Mouse (Mus musculus) monocyte, adult 5-6 weeks (primary cell): ENCODE results near the gene Tcta. TPM values are rescaled to one million over a fixed set of nuclear protein-coding genes. Genes with fewer than 3 reads are reported as not detected.
"Not testable (repeated sequence)": the region's sequence is repeated elsewhere in the genome, so short reads cannot be mapped to it uniquely, and the experiment has no call there.

Source experiments
- ATAC-seq: fragments of 153-309, 156-312 bp; replicated peaks from 2 replicates; pipeline ENCODE4 v1.8.0; 2017; ENCODE audit warnings: mild to moderate bottlenecking; ENCODE audit not compliant: low TSS enrichment, insufficient number of reproducible peaks, severe bottlenecking, poor library complexity, low FRiP score
- total RNA-seq: library from RNA; stranded (forward); fragments of 200-1000, 200-491, 200-594 nt; gene quantifications from 3 replicates; pipeline ENCODE4 v1.2.3, GENCODE M21; 2017

Tcta gene
- total RNA-seq, 1 experiment from 2014 or later = 9.4 TPM

DNA sequence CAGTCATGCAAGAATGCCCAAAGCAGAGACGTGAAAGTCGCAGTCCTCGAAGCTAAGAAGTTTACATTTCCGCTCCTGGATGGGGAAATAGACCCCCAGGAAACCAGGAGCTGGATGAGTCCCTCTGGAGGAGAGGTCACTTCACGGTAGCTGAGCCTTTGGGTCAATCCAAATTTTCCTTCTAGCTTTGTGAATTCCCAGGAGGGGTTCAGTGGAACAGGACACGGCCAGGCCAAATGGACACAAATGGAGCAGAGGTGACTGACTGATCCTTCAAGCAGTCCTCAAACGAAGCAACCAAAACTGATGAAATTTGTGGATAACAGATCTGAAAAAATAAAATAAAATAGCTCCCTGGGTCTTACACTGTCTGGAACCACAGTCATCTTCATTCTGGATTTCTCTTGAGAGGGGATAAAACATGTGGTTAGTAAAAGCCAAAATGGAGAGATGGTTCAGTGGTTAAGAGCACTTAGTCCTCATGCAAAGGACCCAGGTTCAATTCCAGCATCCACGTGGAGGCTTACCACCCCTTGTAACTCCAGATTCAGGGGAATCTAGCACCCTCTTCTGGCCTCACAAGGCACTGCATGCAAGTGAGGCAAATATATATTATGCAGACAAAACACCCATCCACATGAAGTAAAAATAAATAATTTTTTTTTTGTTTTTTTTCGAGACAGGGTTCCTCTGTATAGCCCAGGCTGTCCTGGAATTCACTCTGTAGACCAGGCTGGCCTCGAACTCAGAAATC, 27.1 kb downstream of the Tcta start:
- ATAC-seq = peak; percentile 56; the same call in 1 of the 2 replicates

GRCm38 (mm10) chr9:108275331-108275659, 30.7 kb downstream of the Tcta start:
- ATAC-seq = no peak

DNA sequence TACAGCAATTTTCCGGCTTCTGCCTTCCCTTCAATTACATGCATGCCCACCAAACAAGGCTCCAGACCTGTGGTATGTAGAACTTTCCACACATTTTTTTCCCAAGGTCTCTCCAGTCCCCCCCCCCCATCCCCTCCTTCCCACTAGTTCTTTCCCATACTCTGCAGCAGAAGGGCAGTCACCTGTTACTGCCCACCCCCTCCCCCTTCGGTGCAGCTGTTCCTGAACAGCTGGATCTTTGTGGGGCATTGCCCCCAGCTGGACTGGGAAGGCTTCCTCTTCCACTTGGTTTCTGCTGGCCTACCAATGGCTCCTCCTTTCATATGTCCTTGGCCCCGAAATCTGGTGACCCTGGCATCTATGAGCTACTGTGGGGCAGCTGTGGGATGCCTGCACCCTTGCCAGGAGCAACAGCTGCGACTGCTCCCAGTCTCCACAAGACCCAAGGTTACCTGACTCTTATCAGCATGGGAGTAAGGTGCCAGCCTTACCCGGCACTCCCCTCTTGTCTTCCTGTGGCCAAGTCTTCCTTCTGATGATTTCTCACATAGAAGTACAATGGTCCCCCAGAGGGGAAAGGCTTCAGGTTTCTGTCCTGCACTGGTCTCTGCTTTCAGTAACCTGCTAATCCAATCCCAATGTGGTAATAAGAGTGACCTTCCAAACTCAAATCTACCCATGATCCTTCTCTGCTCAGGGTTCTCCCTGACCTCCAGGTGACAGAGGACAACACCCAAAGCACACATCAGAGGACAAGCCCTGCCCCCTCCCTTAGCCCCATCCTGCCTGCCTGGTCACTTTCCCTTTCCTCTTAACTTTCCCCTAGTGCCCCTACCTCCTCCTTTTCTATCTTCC, 31.3 kb downstream of the Tcta start:
- no peak for ATAC-seq

DNA sequence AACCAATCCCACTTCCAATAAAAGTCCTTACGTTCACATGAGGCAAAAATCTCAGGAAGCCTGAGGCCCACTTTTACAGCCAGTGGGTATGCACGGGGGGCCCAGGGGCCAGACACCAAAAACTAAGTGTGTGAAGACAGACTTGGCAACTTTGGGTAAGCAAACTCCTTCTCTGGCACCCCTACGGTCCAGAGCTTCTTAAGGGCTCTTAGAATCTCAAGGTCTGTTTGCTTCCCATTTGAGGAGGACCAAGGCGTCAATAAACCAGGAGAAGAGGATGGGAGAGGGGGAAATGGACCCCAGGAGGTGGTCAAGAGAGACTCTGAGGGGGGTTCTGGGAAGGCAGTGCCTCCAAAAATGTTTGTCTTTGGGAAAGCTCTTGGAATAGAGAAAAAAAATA, 32.5 kb downstream of the Tcta start:
- no peak for ATAC-seq

- no peak for ATAC-seq
These were observed 33.3 kb downstream of the Tcta start for GRCm38 (mm10) chr9:108272691-108273090.

DNA sequence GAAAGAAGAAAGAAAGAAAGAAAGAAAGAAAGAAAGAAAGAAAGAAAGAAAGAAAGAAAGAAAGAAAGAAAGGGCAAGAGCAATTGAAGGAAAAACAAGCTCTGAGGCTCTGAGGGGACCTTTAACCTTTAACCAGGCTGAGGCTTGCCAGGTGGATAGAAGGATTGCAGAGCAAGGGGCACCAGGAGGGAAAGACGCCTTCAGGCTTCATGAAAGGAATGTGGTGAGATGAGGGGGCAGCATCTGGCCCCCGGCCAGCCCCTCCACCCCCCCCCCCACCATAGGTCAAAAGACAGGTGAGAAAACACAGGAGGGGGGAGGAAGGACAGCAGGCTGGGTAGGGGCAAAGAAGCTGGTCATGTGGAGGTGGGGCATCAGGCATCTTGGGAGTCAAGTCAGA, 34.0 kb downstream of the Tcta start:
- no peak for ATAC-seq

DNA sequence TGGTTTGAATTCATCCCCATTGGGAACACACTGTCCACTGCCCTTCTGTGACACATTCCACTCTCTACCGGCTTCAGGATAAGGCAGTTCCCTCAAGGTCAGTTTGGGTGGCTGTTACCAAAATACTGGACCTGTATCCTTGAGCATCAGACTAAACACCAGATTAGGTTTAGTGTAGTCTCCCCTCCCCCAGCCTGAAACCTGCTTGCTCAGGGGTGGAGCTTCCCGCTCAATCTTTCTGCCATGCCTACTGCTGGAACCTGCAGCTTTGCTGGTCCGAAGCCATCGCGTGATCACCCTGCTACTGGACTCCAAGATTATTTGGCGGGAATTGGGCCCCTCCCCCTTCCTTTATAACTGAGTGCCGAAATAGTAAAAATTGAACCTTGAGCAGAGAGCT, 37.3 kb downstream of the Tcta start:
- ATAC-seq = not testable (repeated sequence)

GRCm38 (mm10) chr9:108267691-108268090, 38.3 kb downstream of the Tcta start:
- no peak for ATAC-seq

- no peak for ATAC-seq
These were observed 39.6 kb downstream of the Tcta start for GRCm38 (mm10) chr9:108266261-108266935.

GRCm38 (mm10) chr9:108264191-108264921, 41.6 kb downstream of the Tcta start:
- ATAC-seq = 0 out of 2 replicates have a peak, but pooled peaks have one; percentile 1

GRCm38 (mm10) chr9:108263690-108264190, 42.2 kb downstream of the Tcta start, which contains the start of gene Dag1:
TSS of gene Dag1 (minus strand) at chr9:108263958.
- peak; percentile 88 for ATAC-seq

DNA sequence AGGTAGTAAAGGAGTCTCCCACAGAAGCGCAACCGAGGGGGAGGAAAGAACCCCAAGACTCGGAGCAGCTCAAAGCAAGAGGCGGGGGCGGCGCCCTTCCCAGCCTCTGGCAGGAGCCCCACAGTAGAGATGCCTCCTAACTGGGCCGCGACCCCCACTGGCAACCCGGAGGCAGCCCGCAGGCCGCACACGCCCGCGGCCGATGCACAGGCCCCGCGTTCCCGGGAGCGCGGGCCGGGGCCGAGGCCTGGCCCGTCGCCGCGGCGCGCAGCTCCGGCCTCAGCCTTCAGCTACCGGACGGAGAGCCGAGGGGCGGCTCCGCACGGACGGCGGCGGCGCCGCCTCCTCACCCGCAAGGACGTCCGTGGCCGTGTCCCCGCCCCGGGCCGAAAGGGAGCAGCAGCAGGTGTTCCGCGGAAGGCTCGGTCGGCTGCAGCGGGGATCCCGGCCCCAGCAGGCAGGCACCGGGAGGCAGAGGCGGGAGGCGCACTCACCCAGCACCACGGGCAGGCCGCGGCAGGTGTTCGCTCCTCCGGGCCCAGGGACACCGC, 42.8 kb downstream of the Tcta start:
- ATAC-seq = no peak

DNA sequence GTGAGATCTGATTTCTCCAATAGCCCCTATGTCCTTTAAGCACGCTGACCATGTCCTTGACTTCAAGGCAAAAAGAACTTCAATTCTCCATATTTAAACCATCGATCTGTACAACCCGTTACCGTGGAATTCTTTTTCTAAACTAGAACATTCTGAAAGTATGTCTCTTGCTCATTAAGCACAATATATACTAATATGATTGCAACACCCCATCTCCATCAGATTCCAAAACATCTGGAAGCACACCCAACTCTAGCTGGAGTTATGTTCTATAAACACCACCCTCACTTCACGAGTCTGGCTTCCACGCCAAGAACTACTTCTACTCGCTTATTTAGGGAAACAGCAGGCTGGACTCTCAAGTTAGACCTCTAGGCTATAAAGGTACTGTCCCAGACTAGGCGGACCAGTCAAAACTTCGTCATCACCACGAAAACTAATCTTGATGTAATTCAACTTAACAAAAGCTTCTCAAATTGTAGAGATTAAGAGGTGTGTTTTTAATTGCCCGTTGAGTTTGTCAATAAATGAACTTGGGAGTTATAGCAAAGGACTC, 43.4 kb downstream of the Tcta start:
- ATAC-seq = no peak

GRCm38 (mm10) chr9:108261865-108262264, 44.1 kb downstream of the Tcta start:
- no peak for ATAC-seq

GRCm38 (mm10) chr9:108260526-108260925, 45.4 kb downstream of the Tcta start:
- ATAC-seq = no peak
